Mouse (Mus musculus) CH12.LX (cell line): ENCODE data around the gene Ror1.

Experiments
- CHD2 ChIP-seq: IDR thresholded peaks from 2 replicates; pipeline ENCODE4 v1.6.1; 2011; ENCODE audit warnings: low read length, improper control_type of control experiment
- CTCF ChIP-seq, 2 experiments: IDR thresholded peaks in 1 of 2; conservative IDR thresholded peaks in 1 of 2; 2 replicates each; pipeline ENCODE4 v1.5.1; 2011 to 2012; ENCODE audit warnings: low read depth in 2 of 2, low read length in 2 of 2, improper control_type of control experiment in 1 of 2, inconsistent platforms in 1 of 2, mild to moderate bottlenecking in 1 of 2, moderate library complexity in 1 of 2
- ETS1 ChIP-seq: conservative IDR thresholded peaks from 2 replicates; pipeline ENCODE4 v1.6.1; 2012; ENCODE audit warnings: low read depth, mild to moderate bottlenecking, inconsistent platforms, low read length, improper control_type of control experiment, moderate library complexity
- HCFC1 ChIP-seq: IDR thresholded peaks from 2 replicates; pipeline ENCODE4 v1.6.1; 2012; ENCODE audit warnings: low read depth, mild to moderate bottlenecking, inconsistent platforms, low read length, improper control_type of control experiment
- KAT2A ChIP-seq: IDR thresholded peaks from 2 replicates; pipeline ENCODE4 v1.6.1; 2012; ENCODE audit warnings: low read length, improper control_type of control experiment, inconsistent platforms; ENCODE audit not compliant: insufficient replicate concordance
- MAZ ChIP-seq: IDR thresholded peaks from 2 replicates; pipeline ENCODE4 v1.6.1; 2012; ENCODE audit warnings: low read depth, mild to moderate bottlenecking, inconsistent platforms, low read length, improper control_type of control experiment, moderate library complexity
- MYC ChIP-seq: IDR thresholded peaks from 2 replicates; pipeline ENCODE4 v1.6.1; 2011; ENCODE audit warnings: low read depth, mild to moderate bottlenecking, improper control_type of control experiment, low read length
- POLR2A ChIP-seq: IDR thresholded peaks from 2 replicates; pipeline ENCODE4 v1.6.1; 2011; ENCODE audit warnings: low read depth, mild to moderate bottlenecking, improper control_type of control experiment, low read length
- POLR2AphosphoS2 ChIP-seq: IDR thresholded peaks from 2 replicates; pipeline ENCODE4 v1.6.1; 2011; ENCODE audit warnings: low read depth, low read length, improper control_type of control experiment
- UBTF ChIP-seq: IDR thresholded peaks from 2 replicates; pipeline ENCODE4 v1.6.1; 2012; ENCODE audit warnings: low read depth, mild to moderate bottlenecking, inconsistent platforms, low read length, improper control_type of control experiment, moderate library complexity
- USF2 ChIP-seq: conservative IDR thresholded peaks from 2 replicates; pipeline ENCODE4 v1.6.1; 2011; ENCODE audit warnings: low read depth, low read length, improper control_type of control experiment
- ZMIZ1 ChIP-seq: IDR thresholded peaks from 2 replicates; pipeline ENCODE4 v1.6.1; 2012; ENCODE audit warnings: low read depth, mild to moderate bottlenecking, inconsistent platforms, low read length, improper control_type of control experiment

DNA sequence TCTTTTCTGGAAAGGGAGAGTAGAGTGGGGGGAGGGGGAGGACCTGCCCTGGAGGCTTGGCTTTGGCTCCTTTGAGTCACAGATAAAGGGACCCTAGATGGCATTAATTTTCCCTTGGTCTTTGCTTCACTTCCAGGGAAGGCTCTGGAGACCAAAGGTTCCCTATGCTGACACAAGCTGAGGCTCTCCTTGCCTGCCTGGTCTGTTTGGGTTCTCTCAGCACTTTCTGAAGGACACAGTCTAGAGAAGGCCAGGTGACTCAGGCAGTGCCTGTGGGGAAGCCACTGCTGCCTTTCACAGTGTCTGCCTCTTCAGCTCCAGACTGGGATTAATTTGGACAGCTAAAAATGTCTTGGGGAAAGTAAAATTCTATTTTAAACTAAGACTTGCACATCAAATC is 28.5 kb downstream of the Ror1 start:
- no peak for TF ChIP-seq ZMIZ1
- TF ChIP-seq ETS1, result no peak
- no peak for TF ChIP-seq POLR2A
- no peak for TF ChIP-seq POLR2AphosphoS2
- no peak for TF ChIP-seq KAT2A
- no peak for TF ChIP-seq CTCF (conservative IDR thresholded peaks at IDR 0.05 in 1 of 2, IDR thresholded peaks at IDR 0.05 in 1 of 2; ENCODE audit: low read depth in 2 of 2, low read length in 2 of 2)
- TF ChIP-seq UBTF, result no peak
- TF ChIP-seq USF2, result no peak
- TF ChIP-seq MAZ, result no peak
- TF ChIP-seq HCFC1, result no peak
- no peak for TF ChIP-seq MYC
- TF ChIP-seq CHD2, result no peak
